In the genomic region with DNA sequence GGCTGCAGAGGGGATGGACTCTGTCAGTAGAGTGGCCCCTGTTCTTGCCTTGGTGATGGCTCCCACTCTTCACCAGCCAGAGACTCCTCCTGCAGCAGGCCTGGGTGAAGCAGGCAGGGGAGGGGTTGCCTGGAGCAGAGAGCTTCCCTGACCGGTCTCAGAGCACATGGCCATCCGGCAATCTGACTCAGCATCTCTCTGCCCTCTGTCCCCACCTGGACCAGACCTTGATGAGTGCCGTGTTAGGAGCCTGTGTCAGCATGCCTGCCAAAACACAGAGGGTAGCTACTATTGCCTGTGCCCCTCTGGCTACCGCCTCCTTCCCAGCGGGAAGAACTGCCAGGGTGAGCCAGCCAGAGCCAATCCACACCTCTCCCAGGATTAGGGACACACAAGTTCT, we compare ENCODE assay signal across 18 mouse cellular contexts. TPM values are rescaled to one million over a fixed set of nuclear protein-coding genes. Genes with fewer than 3 reads are reported as not detected.
DNase-seq lines count a peak whose midpoint lies in the region; ATAC-seq lines count a peak whose summit lies in the region.
"Had no signal": no experiment of that assay in that cellular context is flagged by ENCODE, and none has a peak within 500 bp of the region (broad histone marks: within the 10 kb centered on the region; RNA-seq: fewer than 3 reads in every experiment).

No protein-coding gene starts in this region.

- ATAC-seq in midbrain, embryonic 15.5 days (replicated peaks), result 0 out of 2 replicates have a peak, but pooled peaks have one; percentile 4
- no peak for ATAC-seq in midbrain, embryonic 13.5 days
- peak; percentile 12; the same call in 1 of the 2 replicates for ATAC-seq in stomach, embryonic 16.5 days (ENCODE audit: insufficient read depth, low FRiP score)
- no peak for ATAC-seq in forebrain, embryonic 15.5 days (replicated peaks)
- ATAC-seq: Patski had no signal

- H3K4me1 ChIP-seq in midbrain, embryonic 15.5 days, result peaks cover 10% of the 10 kb centered on the region
- H3K4me1 ChIP-seq in midbrain, embryonic 13.5 days (replicated peaks), result peaks cover 13% of the 10 kb centered on the region
- peaks cover 33% of the 10 kb centered on the region for H3K4me1 ChIP-seq in stomach, embryonic 16.5 days (ENCODE audit: control insufficient read depth, insufficient read depth, low read length)
- peaks cover 15% of the 10 kb centered on the region for H3K4me1 ChIP-seq in forebrain, embryonic 15.5 days

- H3K27me3 ChIP-seq in midbrain, embryonic 15.5 days (replicated peaks), result peaks cover 39% of the 10 kb centered on the region
- H3K27me3 ChIP-seq in midbrain, embryonic 13.5 days, result peaks cover 77% of the 10 kb centered on the region
- no peaks in the 10 kb centered on the region for H3K27me3 ChIP-seq in stomach, embryonic 16.5 days (ENCODE audit: control insufficient read depth, insufficient read depth, low read length)
- peaks cover 43% of the 10 kb centered on the region for H3K27me3 ChIP-seq in forebrain, embryonic 15.5 days
- H3K27me3 ChIP-seq: Patski had no signal

- no peak overlapping the region for H3K4me2 ChIP-seq in midbrain, embryonic 15.5 days
- H3K4me2 ChIP-seq in midbrain, embryonic 13.5 days (replicated peaks), result no peak overlapping the region
- peak overlapping the region; percentile 32 for H3K4me2 ChIP-seq in stomach, embryonic 16.5 days (ENCODE audit: low read depth, low read length)
- no peak overlapping the region for H3K4me2 ChIP-seq in forebrain, embryonic 15.5 days (replicated peaks)
- H3K4me2 ChIP-seq: embryonic facial prominence, embryonic 12.5 days; heart, embryonic 13.5 days; limb, embryonic 15.5 days; neural tube, embryonic 13.5 days had no signal

- 52% methylated on average over 5 of the region's 5 CpGs for WGBS in midbrain, embryonic 15.5 days
- WGBS in midbrain, embryonic 13.5 days, result 54% methylated on average over 5 of the region's 5 CpGs
- 49% methylated on average over 5 of the region's 5 CpGs for WGBS in stomach, embryonic 16.5 days
- 55% methylated on average over 5 of the region's 5 CpGs for WGBS in forebrain, embryonic 15.5 days

- H3K9me3 ChIP-seq in midbrain, embryonic 15.5 days, result no peaks in the 10 kb centered on the region
- no peaks in the 10 kb centered on the region for H3K9me3 ChIP-seq in midbrain, embryonic 13.5 days
- no peaks in the 10 kb centered on the region for H3K9me3 ChIP-seq in stomach, embryonic 16.5 days (replicated peaks; ENCODE audit: control insufficient read depth, low read length)
- no peaks in the 10 kb centered on the region for H3K9me3 ChIP-seq in forebrain, embryonic 15.5 days
- H3K9me3 ChIP-seq: embryonic facial prominence, embryonic 12.5 days; heart, embryonic 13.5 days; limb, embryonic 15.5 days; neural tube, embryonic 13.5 days had no signal

- no peak overlapping the region for H3K9ac ChIP-seq in midbrain, embryonic 15.5 days
- no peak overlapping the region for H3K9ac ChIP-seq in midbrain, embryonic 13.5 days (replicated peaks)
- peak overlapping the region; percentile 33; the same call in 1 of the 2 replicates for H3K9ac ChIP-seq in stomach, embryonic 16.5 days (ENCODE audit: low read length)
- H3K9ac ChIP-seq in forebrain, embryonic 15.5 days (replicated peaks), result no peak overlapping the region
- H3K9ac ChIP-seq: embryonic facial prominence, embryonic 12.5 days; limb, embryonic 15.5 days; neural tube, embryonic 13.5 days had no signal

- H3K27ac ChIP-seq in midbrain, embryonic 15.5 days, result no peak overlapping the region
- no peak overlapping the region for H3K27ac ChIP-seq in midbrain, embryonic 13.5 days
- peak overlapping the region; percentile 86 for H3K27ac ChIP-seq in stomach, embryonic 16.5 days (ENCODE audit: low read length)
- H3K27ac ChIP-seq in forebrain, embryonic 15.5 days (replicated peaks), result no peak overlapping the region
- H3K27ac ChIP-seq: embryonic facial prominence, embryonic 12.5 days; heart, embryonic 13.5 days; limb, embryonic 15.5 days; neural tube, embryonic 13.5 days had no signal

- DNase-seq in kidney, adult 11 months, result peak; percentile 80
- no peak for DNase-seq in kidney, postnatal 4 days
- peak; percentile 75 for DNase-seq in kidney, adult 9 months
- DNase-seq in spleen, adult 18-20 months, result no peak
- DNase-seq: cerebellum, postnatal 36 days; gastrocnemius, postnatal 36 days; heart, postnatal 4 days; layer of hippocampus, adult 9-11 months; right cerebral cortex, postnatal 4 days had no signal

- no peak overlapping the region for H3K4me3 ChIP-seq in midbrain, embryonic 15.5 days
- H3K4me3 ChIP-seq in midbrain, embryonic 13.5 days (replicated peaks), result no peak overlapping the region
- H3K4me3 ChIP-seq in stomach, embryonic 16.5 days (replicated peaks; ENCODE audit: low read length), result no peak overlapping the region
- no peak overlapping the region for H3K4me3 ChIP-seq in forebrain, embryonic 15.5 days
- H3K4me3 ChIP-seq: embryonic facial prominence, embryonic 12.5 days; heart, embryonic 13.5 days; limb, embryonic 15.5 days; neural tube, embryonic 13.5 days had no signal

- H3K36me3 ChIP-seq in midbrain, embryonic 15.5 days (replicated peaks), result no peaks in the 10 kb centered on the region
- no peaks in the 10 kb centered on the region for H3K36me3 ChIP-seq in midbrain, embryonic 13.5 days
- H3K36me3 ChIP-seq in stomach, embryonic 16.5 days (ENCODE audit: control insufficient read depth, insufficient read depth, low read length), result no peaks in the 10 kb centered on the region
- no peaks in the 10 kb centered on the region for H3K36me3 ChIP-seq in forebrain, embryonic 15.5 days
- H3K36me3 ChIP-seq: embryonic facial prominence, embryonic 12.5 days; heart, embryonic 13.5 days; limb, embryonic 15.5 days; neural tube, embryonic 13.5 days had no signal

RNA-seq across cellular contexts. Expression of gene Ass1, which starts 11.5 kb away (rescaled TPM):
- 7.6 and 9.4 TPM in 2 replicates for polyA plus RNA-seq in midbrain, embryonic 15.5 days (2015; fragmentation: Nextera tagmentation; extraction: Ambion mirVana)
- polyA plus RNA-seq in midbrain, embryonic 13.5 days (2015; fragmentation: Nextera tagmentation; extraction: Ambion mirVana), result 10.5 and 12.1 TPM in 2 replicates
- polyA plus RNA-seq in stomach, embryonic 16.5 days (2015; fragmentation: Nextera tagmentation; extraction: Ambion mirVana), result 212 and 226 TPM in 2 replicates
- polyA plus RNA-seq in forebrain, embryonic 15.5 days (2015; fragmentation: Nextera tagmentation; extraction: Ambion mirVana), result 4.5 and 6.3 TPM in 2 replicates

Comparison
In these comparisons a context has a peak if more than half of its experiments do, and no peak if none do; other contexts are left out.
1. DNase-seq: peak in kidney, adult 11 months (single experiment) and kidney, adult 9 months (single experiment); none in kidney, postnatal 4 days (0 of 2) and spleen, adult 18-20 months (0 of 2).
2. ATAC-seq: peak in midbrain, embryonic 15.5 days (single experiment) and stomach, embryonic 16.5 days (single experiment); none in midbrain, embryonic 13.5 days (single experiment) and forebrain, embryonic 15.5 days (single experiment).
3. RNA of gene Ass1, which starts 11.5 kb away (polyA plus RNA-seq): 212 to 226 TPM in stomach, embryonic 16.5 days; 10.5 to 12.1 TPM in midbrain, embryonic 13.5 days, 7.6 to 9.4 TPM in midbrain, embryonic 15.5 days and 4.5 to 6.3 TPM in forebrain, embryonic 15.5 days; every median in the first group is over 10 times any median in the second.